In genomic region chr19:8920836-8921291, GRCm38 (mm10) we compare ENCODE assay signal across 7 mouse cellular contexts. TPM values are rescaled to one million over a fixed set of nuclear protein-coding genes. Genes with fewer than 3 reads are reported as not detected.
A peak's percentile ranks its signal among the peaks of the same experiment; 100 is the strongest.
DNase-seq lines count a peak whose midpoint lies in the region; ATAC-seq and TF ChIP-seq lines count a peak whose summit lies in the region.

No protein-coding gene starts in this region.

- H3K36me3 ChIP-seq in C2C12 (ENCODE audit: control insufficient read depth, insufficient read depth) = peaks cover 37% of the 10 kb centered on the region
- H3K36me3 ChIP-seq in lung, embryonic 16.5 days (ENCODE audit: control insufficient read depth, insufficient read depth, low read length) = peaks cover 12% of the 10 kb centered on the region
- peaks cover 17% of the 10 kb centered on the region for H3K36me3 ChIP-seq in stomach, embryonic 15.5 days

- no peaks in the 10 kb centered on the region for H3K27me3 ChIP-seq in C2C12 (ENCODE audit: control insufficient read depth, insufficient read depth, insufficient read length)
- H3K27me3 ChIP-seq in lung, embryonic 16.5 days (ENCODE audit: control insufficient read depth, insufficient read depth, low read depth, low read length) = no peaks in the 10 kb centered on the region
- no peaks in the 10 kb centered on the region for H3K27me3 ChIP-seq in stomach, embryonic 15.5 days (replicated peaks)

- no peak for TF ChIP-seq CTCF in C2C12 (IDR thresholded peaks at IDR 0.05; ENCODE audit: control insufficient read depth, insufficient read depth, insufficient read length)

- peaks cover 42% of the 10 kb centered on the region for H3K79me2 ChIP-seq in C2C12 (ENCODE audit: control insufficient read depth, insufficient read depth)

- H3K4me1 ChIP-seq in lung, embryonic 16.5 days (replicated peaks; ENCODE audit: control insufficient read depth, insufficient read depth, low read length) = peaks cover 9% of the 10 kb centered on the region
- peaks cover 12% of the 10 kb centered on the region; the same call in 1 of the 2 replicates for H3K4me1 ChIP-seq in stomach, embryonic 15.5 days

- peak overlapping the region; percentile 81 for H3K9ac ChIP-seq in lung, embryonic 16.5 days (ENCODE audit: low read length)
- H3K9ac ChIP-seq in stomach, embryonic 15.5 days = peak overlapping the region; percentile 64

- DNase-seq in 3T3-L1 (ENCODE audit: low read depth, low spot score) = peak; percentile 80
- DNase-seq in embryo, embryonic 9.5 days (ENCODE audit: extremely low spot score) = peak; percentile 49
- peak; percentile 85 for DNase-seq in induced T-regulatory cell, adult 2 months (ENCODE audit: low read depth)
- DNase-seq in layer of hippocampus, adult 9-11 months = no peak

- H3K79me3 ChIP-seq in C2C12 (ENCODE audit: low read depth) = peaks cover 30% of the 10 kb centered on the region

- peak overlapping the region; percentile 59 for H3ac ChIP-seq in C2C12 (ENCODE audit: control insufficient read depth, insufficient read length, low read depth)

- peak overlapping the region; percentile 76 for H3K4me2 ChIP-seq in lung, embryonic 16.5 days (ENCODE audit: low read depth, low read length)
- H3K4me2 ChIP-seq in stomach, embryonic 15.5 days = peak overlapping the region; percentile 65

- WGBS in lung, embryonic 16.5 days = under 1% methylated on average over 6 of the region's 6 CpGs
- under 1% methylated on average over 6 of the region's 6 CpGs for whole genome bisulfite sequencing in stomach, embryonic 15.5 days

- ATAC-seq in lung, embryonic 16.5 days (ENCODE audit: low read depth) = no peak; the same call in 1 of the 2 replicates
- ATAC-seq in stomach, embryonic 15.5 days (ENCODE audit: insufficient read depth, low FRiP score, low read depth) = peak; percentile 17; the same call in 1 of the 2 replicates

- no peaks in the 10 kb centered on the region for H3K9me3 ChIP-seq in lung, embryonic 16.5 days (ENCODE audit: control insufficient read depth, low read length)
- H3K9me3 ChIP-seq in stomach, embryonic 15.5 days = no peaks in the 10 kb centered on the region

- H3K4me3 ChIP-seq in C2C12 (ENCODE audit: insufficient read depth, poor library complexity, severe bottlenecking) = peak overlapping the region; percentile 83
- peak overlapping the region; percentile 74 for H3K4me3 ChIP-seq in lung, embryonic 16.5 days (ENCODE audit: low read length)
- peak overlapping the region; percentile 79 for H3K4me3 ChIP-seq in stomach, embryonic 15.5 days (replicated peaks)

- H3K27ac ChIP-seq in lung, embryonic 16.5 days (ENCODE audit: low read length) = peak overlapping the region; percentile 90
- H3K27ac ChIP-seq in stomach, embryonic 15.5 days = peak overlapping the region; percentile 89

TF ChIP-seq in C2C12, 6 proteins besides CTCF, POLR2A, EP300 and RAD21:
- TF ChIP-seq USF1 (IDR thresholded peaks at IDR 0.05; ENCODE audit: low read depth) = peak; percentile 99
- TF ChIP-seq MYOG (IDR thresholded peaks at IDR 0.05; ENCODE audit: control insufficient read depth, extremely low read depth, insufficient read length) = no peak

RNA-seq across cellular contexts. Expression of gene B3gat3, which starts 0.7 kb away (rescaled TPM):
- 60.1 TPM for polyA plus RNA-seq in C2C12 (2012; fragmentation: generic; extraction: Trizol)
- polyA plus RNA-seq in lung, embryonic 16.5 days (2015; fragmentation: Nextera tagmentation; extraction: Ambion mirVana) = 40.2 and 43.5 TPM in 2 replicates
- polyA plus RNA-seq in stomach, embryonic 15.5 days (2015; fragmentation: Nextera tagmentation; extraction: Ambion mirVana) = 39.8 and 44.5 TPM in 2 replicates

RNA-seq across cellular contexts. Expression of gene Rom1, which starts 8.3 kb away (rescaled TPM):
- polyA plus RNA-seq in C2C12 (2012; fragmentation: generic; extraction: Trizol) = 10.4 TPM
- 2.8 and 4.0 TPM in 2 replicates for polyA plus RNA-seq in lung, embryonic 16.5 days (2015; fragmentation: Nextera tagmentation; extraction: Ambion mirVana)
- polyA plus RNA-seq in stomach, embryonic 15.5 days (2015; fragmentation: Nextera tagmentation; extraction: Ambion mirVana) = 3.3 and 3.4 TPM in 2 replicates

RNA-seq across cellular contexts. Expression of gene Eml3, which starts 8.5 kb away (rescaled TPM):
- polyA plus RNA-seq in C2C12 (2012; fragmentation: generic; extraction: Trizol) = 28.7 TPM
- polyA plus RNA-seq in lung, embryonic 16.5 days (2015; fragmentation: Nextera tagmentation; extraction: Ambion mirVana) = 31.0 and 32.2 TPM in 2 replicates
- polyA plus RNA-seq in stomach, embryonic 15.5 days (2015; fragmentation: Nextera tagmentation; extraction: Ambion mirVana) = 31.7 and 32.6 TPM in 2 replicates

RNA-seq across cellular contexts. Expression of gene Mta2, which starts 20.8 kb away (rescaled TPM):
- polyA plus RNA-seq in C2C12 (2012; fragmentation: generic; extraction: Trizol) = 109 TPM
- 149 and 164 TPM in 2 replicates for polyA plus RNA-seq in lung, embryonic 16.5 days (2015; fragmentation: Nextera tagmentation; extraction: Ambion mirVana)
- polyA plus RNA-seq in stomach, embryonic 15.5 days (2015; fragmentation: Nextera tagmentation; extraction: Ambion mirVana) = 132 and 142 TPM in 2 replicates

RNA-seq across cellular contexts. Expression of gene Ganab, which starts 23.0 kb away (rescaled TPM):
- polyA plus RNA-seq in C2C12 (2012; fragmentation: generic; extraction: Trizol) = 117 TPM
- 125 and 127 TPM in 2 replicates for polyA plus RNA-seq in lung, embryonic 16.5 days (2015; fragmentation: Nextera tagmentation; extraction: Ambion mirVana)
- 89.3 and 103 TPM in 2 replicates for polyA plus RNA-seq in stomach, embryonic 15.5 days (2015; fragmentation: Nextera tagmentation; extraction: Ambion mirVana)
